Mouse (Mus musculus): ENCODE results near the gene Gm45623. TPM values are rescaled to one million over a fixed set of nuclear protein-coding genes. Genes with fewer than 3 reads are reported as not detected.

Gene Gm45623
- polyA plus RNA-seq, 1 experiment from 2014 or later = not detected

GRCm38 (mm10) chr13:56765284-56766032 is 11.8 kb upstream of the Gm45623 start:
- Histone ChIP-seq H3K4me2 (replicated peaks; ENCODE audit: low read depth, low read length) (no peak overlapping the region; the same call in 1 of the 2 replicates), H3K4me3 (ENCODE audit: low read depth, low read length) (no peak overlapping the region), H3K27me3 (ENCODE audit: control insufficient read depth, insufficient read depth, low read length) (no peaks in the 10 kb centered on the region), H3K9ac (ENCODE audit: low read depth, low read length) (0 out of 2 replicates have a peak overlapping the region, but pooled peaks have one; percentile 20), H3K36me3 (ENCODE audit: control insufficient read depth, insufficient read depth, low read length) (no peaks in the 10 kb centered on the region), H3K4me1 (replicated peaks; ENCODE audit: control insufficient read depth, insufficient read depth, low read length) (0 out of 2 replicates have a peak, but pooled peaks cover 11% of the 10 kb centered on the region), H3K9me3 (ENCODE audit: control insufficient read depth, low read length) (no peaks in the 10 kb centered on the region), H3K27ac (ENCODE audit: low read depth, low read length) (no peak overlapping the region)
- ATAC-seq (ENCODE audit: low FRiP score) (no peak), DNase-seq (ENCODE audit: low spot score) (peak; percentile 25)
- WGBS = 55% methylated on average over 25 of the region's 25 CpGs

- Histone ChIP-seq H3K9ac (ENCODE audit: low read depth, low read length) (no peak overlapping the region), H3K36me3 (ENCODE audit: control insufficient read depth, insufficient read depth, low read length) (no peaks in the 10 kb centered on the region), H3K4me3 (ENCODE audit: low read depth, low read length) (no peak overlapping the region), H3K9me3 (ENCODE audit: control insufficient read depth, low read length) (no peaks in the 10 kb centered on the region), H3K4me2 (replicated peaks; ENCODE audit: low read depth, low read length) (no peak overlapping the region), H3K4me1 (replicated peaks; ENCODE audit: control insufficient read depth, insufficient read depth, low read length) (0 out of 2 replicates have a peak, but pooled peaks cover 3% of the 10 kb centered on the region), H3K27me3 (ENCODE audit: control insufficient read depth, insufficient read depth, low read length) (no peaks in the 10 kb centered on the region), H3K27ac (ENCODE audit: low read depth, low read length) (no peak overlapping the region)
- DNase-seq (ENCODE audit: low spot score) = no peak
- no peak for ATAC-seq (ENCODE audit: low FRiP score)
- WGBS = 53% methylated on average over 13 of the region's 13 CpGs
These were observed 9.0 kb upstream of the Gm45623 start for GRCm38 (mm10) chr13:56762446-56763229.

GRCm38 (mm10) chr13:56758492-56758891 is 4.9 kb upstream of the Gm45623 start:
- Histone ChIP-seq H3K4me2 (replicated peaks; ENCODE audit: low read depth, low read length) (no peak overlapping the region), H3K9me3 (ENCODE audit: control insufficient read depth, low read length) (no peaks in the 10 kb centered on the region), H3K9ac (ENCODE audit: low read depth, low read length) (no peak overlapping the region), H3K4me3 (ENCODE audit: low read depth, low read length) (no peak overlapping the region), H3K27ac (ENCODE audit: low read depth, low read length) (no peak overlapping the region), H3K4me1 (replicated peaks; ENCODE audit: control insufficient read depth, insufficient read depth, low read length) (peaks cover 2% of the 10 kb centered on the region), H3K36me3 (ENCODE audit: control insufficient read depth, insufficient read depth, low read length) (no peaks in the 10 kb centered on the region), H3K27me3 (ENCODE audit: control insufficient read depth, insufficient read depth, low read length) (peaks cover 16% of the 10 kb centered on the region)
- ATAC-seq (ENCODE audit: low FRiP score) = no peak
- WGBS = 28% methylated on average over 6 of the region's 6 CpGs
- DNase-seq (ENCODE audit: low spot score) = peak; percentile 88

DNA sequence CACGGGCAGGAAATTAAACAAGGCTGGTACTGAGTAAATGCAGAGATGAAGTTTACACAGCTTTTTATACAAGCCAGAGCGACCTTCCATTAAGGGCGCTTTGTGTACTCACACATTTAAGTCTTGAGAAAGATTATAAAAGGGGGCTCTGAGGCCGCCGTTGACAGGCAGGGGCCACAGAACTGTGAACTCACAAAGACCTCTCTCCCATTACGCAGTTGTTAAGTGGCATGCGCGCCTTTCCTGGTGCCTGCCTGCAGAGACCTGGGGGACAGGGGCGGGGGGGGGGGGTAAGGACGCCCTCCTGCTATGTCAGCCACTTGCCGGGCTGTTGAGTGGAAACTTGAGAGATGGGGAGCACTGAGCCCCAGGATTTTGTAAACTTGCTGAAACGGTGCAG is 3.6 kb upstream of the Gm45623 start:
- Histone ChIP-seq H3K9ac (ENCODE audit: low read depth, low read length) (no peak overlapping the region), H3K27ac (ENCODE audit: low read depth, low read length) (no peak overlapping the region), H3K36me3 (ENCODE audit: control insufficient read depth, insufficient read depth, low read length) (no peaks in the 10 kb centered on the region), H3K27me3 (ENCODE audit: control insufficient read depth, insufficient read depth, low read length) (peaks cover 29% of the 10 kb centered on the region), H3K9me3 (ENCODE audit: control insufficient read depth, low read length) (no peaks in the 10 kb centered on the region), H3K4me3 (ENCODE audit: low read depth, low read length) (no peak overlapping the region), H3K4me2 (replicated peaks; ENCODE audit: low read depth, low read length) (no peak overlapping the region), H3K4me1 (replicated peaks; ENCODE audit: control insufficient read depth, insufficient read depth, low read length) (peaks cover 9% of the 10 kb centered on the region)
- no peak for ATAC-seq (ENCODE audit: low FRiP score)
- DNase-seq (ENCODE audit: low spot score) = no peak
- WGBS = 59% methylated on average over 12 of the region's 12 CpGs

GRCm38 (mm10) chr13:56755871-56756270 is 2.2 kb upstream of the Gm45623 start:
- H3K9me3 ChIP-seq (ENCODE audit: control insufficient read depth, low read length) = no peaks in the 10 kb centered on the region
- WGBS = 68% methylated on average over 6 of the region's 6 CpGs
- ATAC-seq (ENCODE audit: low FRiP score) = no peak

GRCm38 (mm10) chr13:56752474-56753191 is 994 bp downstream of the Gm45623 start:
- Histone ChIP-seq H3K27ac (ENCODE audit: low read depth, low read length) (no peak overlapping the region), H3K4me1 (replicated peaks; ENCODE audit: control insufficient read depth, insufficient read depth, low read length) (peaks cover 9% of the 10 kb centered on the region), H3K9ac (ENCODE audit: low read depth, low read length) (peak overlapping the region; percentile 54; the same call in 1 of the 2 replicates), H3K27me3 (ENCODE audit: control insufficient read depth, insufficient read depth, low read length) (peaks cover 44% of the 10 kb centered on the region), H3K36me3 (ENCODE audit: control insufficient read depth, insufficient read depth, low read length) (no peaks in the 10 kb centered on the region), H3K9me3 (ENCODE audit: control insufficient read depth, low read length) (no peaks in the 10 kb centered on the region), H3K4me3 (ENCODE audit: low read depth, low read length) (peak overlapping the region; percentile 43), H3K4me2 (replicated peaks; ENCODE audit: low read depth, low read length) (peak overlapping the region; percentile 95)
- under 1% methylated on average over 41 of the region's 41 CpGs for WGBS
- no peak for ATAC-seq (ENCODE audit: low FRiP score)
- DNase-seq (ENCODE audit: low spot score) = peak; percentile 65

More at GRCm38 (mm10) chr13:56755871-56756270, 2.2 kb upstream of the Gm45623 start:
- H3K27ac ChIP-seq (ENCODE audit: low read depth, low read length) = no peak overlapping the region
- peak; percentile 35 for DNase-seq (ENCODE audit: low spot score)
- H3K36me3 ChIP-seq (ENCODE audit: control insufficient read depth, insufficient read depth, low read length) = no peaks in the 10 kb centered on the region
- no peak overlapping the region for H3K4me3 ChIP-seq (ENCODE audit: low read depth, low read length)
- no peak overlapping the region for H3K9ac ChIP-seq (ENCODE audit: low read depth, low read length)
- peaks cover 42% of the 10 kb centered on the region for H3K27me3 ChIP-seq (ENCODE audit: control insufficient read depth, insufficient read depth, low read length)
- no peak overlapping the region for H3K4me2 ChIP-seq (replicated peaks; ENCODE audit: low read depth, low read length)
- peaks cover 9% of the 10 kb centered on the region for H3K4me1 ChIP-seq (replicated peaks; ENCODE audit: control insufficient read depth, insufficient read depth, low read length)

- Histone ChIP-seq H3K9ac (ENCODE audit: low read depth, low read length) (no peak overlapping the region), H3K27ac (ENCODE audit: low read depth, low read length) (no peak overlapping the region), H3K4me2 (replicated peaks; ENCODE audit: low read depth, low read length) (no peak overlapping the region), H3K36me3 (ENCODE audit: control insufficient read depth, insufficient read depth, low read length) (no peaks in the 10 kb centered on the region), H3K4me1 (replicated peaks; ENCODE audit: control insufficient read depth, insufficient read depth, low read length) (peaks cover 9% of the 10 kb centered on the region), H3K27me3 (ENCODE audit: control insufficient read depth, insufficient read depth, low read length) (peaks cover 44% of the 10 kb centered on the region), H3K9me3 (ENCODE audit: control insufficient read depth, low read length) (no peaks in the 10 kb centered on the region), H3K4me3 (ENCODE audit: low read depth, low read length) (no peak overlapping the region)
- 13% methylated on average over 5 of the region's 5 CpGs for WGBS
- DNase-seq (ENCODE audit: low spot score) (peak; percentile 20), ATAC-seq (ENCODE audit: low FRiP score) (no peak)
These were observed 1.9 kb downstream of the Gm45623 start for GRCm38 (mm10) chr13:56751774-56752173.

- H3K27me3 ChIP-seq (ENCODE audit: control insufficient read depth, insufficient read depth, low read length) = peaks cover 36% of the 10 kb centered on the region
- WGBS = 91% methylated on average over 7 of the region's 7 CpGs
- H3K4me3 ChIP-seq (ENCODE audit: low read depth, low read length) = no peak overlapping the region
- DNase-seq (ENCODE audit: low spot score) = no peak
- no peak overlapping the region for H3K4me2 ChIP-seq (replicated peaks; ENCODE audit: low read depth, low read length)
- no peak overlapping the region for H3K27ac ChIP-seq (ENCODE audit: low read depth, low read length)
- H3K4me1 ChIP-seq (replicated peaks; ENCODE audit: control insufficient read depth, insufficient read depth, low read length) = peaks cover 9% of the 10 kb centered on the region
- no peaks in the 10 kb centered on the region for H3K9me3 ChIP-seq (ENCODE audit: control insufficient read depth, low read length)
- no peak for ATAC-seq (ENCODE audit: low FRiP score)
- H3K36me3 ChIP-seq (ENCODE audit: control insufficient read depth, insufficient read depth, low read length) = no peaks in the 10 kb centered on the region
- H3K9ac ChIP-seq (ENCODE audit: low read depth, low read length) = no peak overlapping the region
These were observed 4.2 kb downstream of the Gm45623 start for GRCm38 (mm10) chr13:56749377-56749776.
